Mouse (Mus musculus) heart, embryonic 16.5 days (tissue): Measurements from ENCODE around the gene Med13l. TPM values are rescaled to one million over a fixed set of nuclear protein-coding genes. Genes with fewer than 3 reads are reported as not detected.

ENCODE experiments used
- ATAC-seq: fragments of 200-750 bp; cut with Nextera tagmentation; replicated peaks from 2 replicates; pipeline ENCODE4 v1.8.0; 2017; ENCODE audit warnings: moderate number of reproducible peaks; ENCODE audit not compliant: insufficient read depth, low FRiP score; ENCODE audit errors: extremely low read depth
- H3K27ac ChIP-seq: fragments of 300-500 bp; sonication (generic); 2 replicates; pipeline ENCODE4 v1.5.1; 2014; ENCODE audit warnings: mild to moderate bottlenecking, low read length, control low read depth, moderate library complexity
- H3K27me3 ChIP-seq: fragments of 300-500 bp; sonication (generic); 2 replicates; pipeline ENCODE4 v1.6.1; 2014; ENCODE audit warnings: low read length, mixed read lengths; ENCODE audit not compliant: control insufficient read depth, insufficient read depth
- H3K36me3 ChIP-seq: fragments of 300-500 bp; sonication (generic); 2 replicates; pipeline ENCODE4 v1.6.1; 2014; ENCODE audit not compliant: control insufficient read depth, insufficient read depth
- H3K4me1 ChIP-seq: fragments of 300-500 bp; sonication (generic); 2 replicates; pipeline ENCODE4 v1.6.1; 2014; ENCODE audit warnings: low read length, mixed read lengths; ENCODE audit not compliant: control insufficient read depth, insufficient read depth
- H3K4me2 ChIP-seq: fragments of 300-500 bp; sonication (generic); 2 replicates; pipeline ENCODE4 v1.6.1; 2014; ENCODE audit warnings: low read depth, mild to moderate bottlenecking, control low read depth, low read length
- H3K4me3 ChIP-seq: fragments of 300-500 bp; sonication (generic); 2 replicates; pipeline ENCODE4 v1.5.1; 2014; ENCODE audit warnings: mild to moderate bottlenecking, control low read depth, low read length
- H3K9ac ChIP-seq: fragments of 300-500 bp; sonication (generic); 2 replicates; pipeline ENCODE4 v1.6.1; 2014; ENCODE audit warnings: low read length, control low read depth
- H3K9me3 ChIP-seq: fragments of 300-500 bp; sonication (generic); replicated peaks from 2 replicates; pipeline ENCODE4 v1.6.1; 2016; ENCODE audit warnings: low read length; ENCODE audit not compliant: control insufficient read depth
- WGBS: fragments of 180-500 bp; shearing (Covaris S2); extraction: QIAGEN DNeasy Blood & Tissue Kit; methylation state at CpG from one replicate; pipeline ENCODE4 v1.1.7; 2014; 5-methylcytosine and 5-hydroxymethylcytosine counted together
- polyA plus RNA-seq: library from polyadenylated mRNA; unstranded; fragments of >200 nt; fragmentation: Nextera tagmentation; extraction: Ambion mirVana; gene quantifications from 2 replicates; pipeline ENCODE4 v1.2.1, GENCODE M21; 2015

The Med13l gene
- polyA plus RNA-seq, 1 experiment from 2014 or later = 6.7 TPM

DNA sequence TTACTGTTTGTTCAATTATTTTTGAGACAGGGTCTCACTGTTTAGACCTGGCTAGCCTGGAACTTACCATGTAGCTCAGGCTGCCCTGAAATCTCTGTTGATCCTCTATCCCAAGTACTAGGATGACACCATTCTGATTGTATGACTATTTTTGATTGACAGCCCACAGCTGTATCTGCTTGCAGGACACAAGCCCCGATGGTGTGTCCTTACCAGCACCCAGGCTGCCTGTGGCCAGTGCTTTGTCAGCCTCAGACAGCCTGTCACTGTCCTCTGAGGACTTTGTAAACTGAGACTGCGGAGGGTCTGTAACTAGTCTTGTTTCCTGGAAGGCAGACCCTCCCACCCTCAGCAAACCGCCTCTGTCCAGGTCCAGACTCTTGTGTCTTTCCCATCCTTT is 221.7 kb downstream of the Med13l start:
- no peak overlapping the region for H3K9ac ChIP-seq
- H3K27ac ChIP-seq = no peak overlapping the region
- no peak overlapping the region for H3K4me2 ChIP-seq
- H3K9me3 ChIP-seq = no peaks in the 10 kb centered on the region
- ATAC-seq = no peak
- H3K27me3 ChIP-seq = peaks cover 12% of the 10 kb centered on the region
- H3K36me3 ChIP-seq = no peaks in the 10 kb centered on the region
- no peak overlapping the region for H3K4me3 ChIP-seq
- H3K4me1 ChIP-seq = no peaks in the 10 kb centered on the region
- WGBS = 69% methylated on average over 3 of the region's 3 CpGs

DNA sequence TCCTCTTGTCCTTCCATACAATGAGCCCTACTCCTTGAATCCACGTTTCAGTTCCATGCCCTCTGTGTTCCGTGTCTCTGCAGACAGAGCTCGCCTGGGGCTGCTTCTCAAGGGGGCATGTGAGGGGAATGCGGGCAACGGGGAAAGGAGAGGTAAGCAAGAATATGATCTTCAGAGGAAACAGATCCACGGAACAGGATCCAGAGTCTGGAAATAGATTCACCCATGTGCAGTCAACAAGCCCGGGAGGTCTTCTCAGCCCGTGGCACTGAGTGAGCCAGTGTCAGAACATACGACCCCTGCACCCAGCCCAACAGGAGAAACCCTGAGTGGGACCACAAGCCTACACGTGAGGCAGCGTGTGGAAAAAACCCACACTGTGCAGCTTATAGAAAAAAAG is 228.7 kb downstream of the Med13l start:
- ATAC-seq = no peak

DNA sequence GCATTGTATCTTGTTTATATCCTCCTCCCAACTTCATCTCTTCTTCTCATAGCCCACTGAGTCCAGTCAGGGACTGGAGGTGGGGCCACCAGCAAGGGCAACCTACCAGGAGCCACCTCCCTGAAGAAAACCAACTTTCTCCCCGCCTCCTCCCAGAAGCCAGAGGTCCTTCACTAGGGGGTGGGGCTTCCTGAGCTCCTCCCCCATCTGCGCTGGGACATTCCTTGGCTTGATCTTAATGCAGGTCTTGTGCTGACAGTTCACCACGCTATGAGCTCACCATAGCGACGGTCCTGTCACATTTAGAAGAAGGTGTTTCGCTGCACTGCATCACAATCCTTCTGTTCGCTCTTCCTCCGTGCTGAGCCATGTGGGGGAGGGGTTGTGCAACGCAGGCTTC is 229.3 kb downstream of the Med13l start:
- Histone ChIP-seq H3K9me3 (peaks cover 3% of the 10 kb centered on the region; the same call in 1 of the 2 replicates), H3K27ac (no peak overlapping the region), H3K36me3 (no peaks in the 10 kb centered on the region), H3K4me3 (no peak overlapping the region), H3K27me3 (0 out of 2 replicates have a peak, but pooled peaks cover under 1% of the 10 kb centered on the region), H3K4me2 (no peak overlapping the region), H3K9ac (no peak overlapping the region), H3K4me1 (no peaks in the 10 kb centered on the region)
- 71% methylated on average over 9 of the region's 9 CpGs for WGBS
- ATAC-seq = no peak

More for the DNA sequence above, 228.7 kb downstream of the Med13l start:
- H3K36me3 ChIP-seq = no peaks in the 10 kb centered on the region
- H3K4me2 ChIP-seq = no peak overlapping the region
- H3K4me3 ChIP-seq = no peak overlapping the region
- H3K9me3 ChIP-seq = peaks cover 3% of the 10 kb centered on the region; the same call in 1 of the 2 replicates
- H3K27me3 ChIP-seq = 0 out of 2 replicates have a peak, but pooled peaks cover 6% of the 10 kb centered on the region
- no peak overlapping the region for H3K9ac ChIP-seq
- 88% methylated on average over 11 of the region's 11 CpGs for WGBS
- H3K4me1 ChIP-seq = no peaks in the 10 kb centered on the region
- no peak overlapping the region for H3K27ac ChIP-seq

DNA sequence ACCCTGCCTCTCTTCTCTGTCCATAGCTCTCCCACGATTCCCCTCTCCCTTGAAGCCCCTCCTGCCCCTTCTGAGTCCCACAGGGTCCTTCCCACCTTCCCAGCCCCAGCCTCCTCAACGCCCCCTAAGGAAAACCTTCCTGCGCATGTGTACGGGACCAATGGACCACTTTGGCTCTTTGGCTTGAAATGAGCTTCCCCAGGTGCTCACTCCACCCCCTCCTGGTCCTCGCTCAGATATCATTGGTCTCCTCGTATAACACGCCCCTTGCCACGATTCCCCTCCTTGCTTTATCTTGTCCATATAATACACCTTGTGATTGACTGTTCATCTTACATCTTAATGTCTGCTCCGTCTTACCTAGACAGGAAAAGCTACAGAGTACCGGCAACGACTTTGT is 237.3 kb downstream of the Med13l start:
- no peak overlapping the region for H3K9ac ChIP-seq

DNA sequence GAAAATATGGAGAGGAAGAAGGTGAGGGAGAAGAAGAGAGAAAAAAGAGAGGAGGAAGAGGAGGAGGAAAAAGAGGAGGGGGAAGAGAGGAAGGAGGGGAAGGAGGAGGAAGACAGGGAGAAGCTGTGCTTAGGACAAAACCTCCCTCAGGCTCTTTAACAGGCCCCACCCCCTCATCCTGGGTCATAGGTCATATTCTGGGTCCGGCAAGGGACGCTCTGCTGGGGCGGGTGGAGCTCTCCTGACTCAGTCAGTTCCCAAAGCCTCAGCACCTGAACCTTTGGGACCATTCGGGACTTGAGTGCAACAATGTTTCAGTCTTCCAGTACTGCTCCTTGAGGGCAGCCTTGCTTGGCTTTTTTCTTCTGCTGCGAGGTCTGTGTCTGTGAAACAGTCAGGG is 241.1 kb downstream of the Med13l start:
- H3K27ac ChIP-seq = no peak overlapping the region
- H3K36me3 ChIP-seq = no peaks in the 10 kb centered on the region
- H3K4me2 ChIP-seq = no peak overlapping the region
- no peak overlapping the region for H3K9ac ChIP-seq
- WGBS = 45% methylated on average over 5 of the region's 5 CpGs
- ATAC-seq = no peak
- H3K4me3 ChIP-seq = no peak overlapping the region
- no peaks in the 10 kb centered on the region for H3K4me1 ChIP-seq
- H3K9me3 ChIP-seq = no peaks in the 10 kb centered on the region
- no peaks in the 10 kb centered on the region for H3K27me3 ChIP-seq

More for the DNA sequence above, 237.3 kb downstream of the Med13l start:
- WGBS = 86% methylated on average over 11 of the region's 11 CpGs
- Histone ChIP-seq H3K4me2 (no peak overlapping the region), H3K4me3 (no peak overlapping the region), H3K36me3 (no peaks in the 10 kb centered on the region), H3K9me3 (peaks cover 3% of the 10 kb centered on the region; the same call in 1 of the 2 replicates), H3K27me3 (0 out of 2 replicates have a peak, but pooled peaks cover 3% of the 10 kb centered on the region), H3K27ac (no peak overlapping the region), H3K4me1 (no peaks in the 10 kb centered on the region)
- no peak for ATAC-seq

DNA sequence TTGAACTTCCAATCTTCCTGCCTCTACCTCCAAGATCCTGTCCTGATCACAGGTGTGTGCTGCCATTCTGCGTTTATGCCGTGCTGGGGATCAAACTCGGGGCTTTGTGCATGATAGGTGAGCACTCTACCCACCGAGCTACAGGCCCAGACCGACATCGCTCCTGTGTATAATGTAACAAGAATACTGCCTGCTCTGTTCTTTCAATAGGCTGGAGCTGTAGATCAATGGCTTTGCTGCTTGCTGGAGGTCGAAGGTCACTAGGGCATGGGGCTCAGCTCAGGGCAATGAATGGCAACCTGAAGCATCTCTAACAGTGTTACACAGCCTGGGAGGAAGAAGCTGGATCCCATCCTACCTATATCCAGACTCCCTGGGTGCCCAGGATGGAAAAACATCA is 241.6 kb downstream of the Med13l start:
- H3K9me3 ChIP-seq = no peaks in the 10 kb centered on the region
- no peak overlapping the region for H3K9ac ChIP-seq
- no peak overlapping the region for H3K4me2 ChIP-seq
- H3K4me1 ChIP-seq = no peaks in the 10 kb centered on the region
- WGBS = 86% methylated on average over 7 of the region's 7 CpGs
- no peaks in the 10 kb centered on the region for H3K27me3 ChIP-seq
- no peak overlapping the region for H3K4me3 ChIP-seq
- ATAC-seq = no peak
- H3K36me3 ChIP-seq = no peaks in the 10 kb centered on the region
- H3K27ac ChIP-seq = no peak overlapping the region

DNA sequence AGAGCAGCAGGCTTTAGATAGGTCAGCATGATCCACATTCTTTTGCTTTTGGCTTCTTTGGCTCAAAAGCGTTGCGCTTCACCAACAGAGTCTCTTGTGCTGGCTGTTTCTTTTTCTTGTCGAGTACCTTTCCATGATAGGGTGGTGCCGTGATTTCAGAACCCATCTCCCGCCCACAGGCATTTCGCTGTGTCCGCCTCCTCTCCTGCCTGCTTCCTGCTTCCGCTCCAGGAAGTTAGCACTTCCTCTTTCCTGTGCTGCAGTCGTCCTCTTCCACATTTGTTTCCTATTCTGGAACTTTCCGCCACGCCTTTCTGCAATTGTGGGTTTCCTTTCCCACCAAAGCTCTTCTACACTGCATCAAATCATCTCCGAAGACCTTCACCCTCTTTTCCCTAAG is 248.5 kb downstream of the Med13l start:
- no peaks in the 10 kb centered on the region for H3K9me3 ChIP-seq

DNA sequence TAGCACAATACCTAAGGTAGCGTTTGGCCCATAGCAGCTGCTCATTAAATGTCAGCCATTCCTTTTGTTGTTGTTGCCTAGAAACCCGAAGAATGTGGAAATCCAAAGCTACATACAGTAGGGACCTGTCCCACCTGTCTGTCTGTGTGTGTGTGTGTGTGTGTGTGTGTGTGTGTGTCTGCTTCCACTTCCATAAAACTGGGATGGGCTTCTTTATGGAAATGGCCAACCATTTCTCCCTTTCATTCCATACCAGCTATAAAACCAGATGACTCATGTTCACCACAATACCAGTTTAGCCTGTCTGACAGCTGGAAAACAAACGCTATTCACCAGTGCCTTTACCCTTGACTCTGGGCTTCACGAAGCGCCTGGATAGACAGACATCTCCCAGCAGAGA is 249.1 kb downstream of the Med13l start:
- ATAC-seq = no peak
- Histone ChIP-seq H3K27me3 (no peaks in the 10 kb centered on the region), H3K9ac (no peak overlapping the region), H3K9me3 (no peaks in the 10 kb centered on the region), H3K4me2 (no peak overlapping the region), H3K27ac (no peak overlapping the region), H3K4me1 (peaks cover 8% of the 10 kb centered on the region), H3K4me3 (no peak overlapping the region), H3K36me3 (no peaks in the 10 kb centered on the region)
- 77% methylated on average over 5 of the region's 5 CpGs for WGBS

More for the DNA sequence above, 248.5 kb downstream of the Med13l start:
- no peaks in the 10 kb centered on the region for H3K27me3 ChIP-seq
- peaks cover 8% of the 10 kb centered on the region for H3K4me1 ChIP-seq
- H3K4me2 ChIP-seq = no peak overlapping the region
- no peak for ATAC-seq
- H3K36me3 ChIP-seq = no peaks in the 10 kb centered on the region
- H3K27ac ChIP-seq = no peak overlapping the region
- 76% methylated on average over 12 of the region's 12 CpGs for WGBS
- H3K4me3 ChIP-seq = no peak overlapping the region
- no peak overlapping the region for H3K9ac ChIP-seq

DNA sequence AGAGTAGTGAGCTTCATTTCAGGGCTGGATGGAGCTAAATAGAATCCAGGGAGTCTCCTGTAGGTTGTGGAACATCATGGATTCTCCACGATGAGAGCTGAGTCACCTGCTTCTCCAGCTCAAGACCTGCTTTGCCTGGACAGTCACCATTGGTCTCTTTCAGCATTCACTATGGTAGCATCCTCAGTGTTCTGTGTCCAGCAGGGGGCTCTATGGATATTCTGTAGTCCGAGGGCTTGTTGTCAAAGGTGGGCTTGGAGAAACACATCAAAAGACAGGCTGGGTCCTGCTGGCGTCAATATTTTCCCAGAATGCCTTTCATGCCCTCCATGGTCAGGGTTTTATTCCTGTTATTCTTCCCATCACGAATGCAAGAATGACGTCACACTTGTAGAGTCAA is 251.2 kb downstream of the Med13l start:
- Histone ChIP-seq H3K9ac (no peak overlapping the region), H3K4me1 (peaks cover 8% of the 10 kb centered on the region), H3K4me3 (no peak overlapping the region), H3K36me3 (no peaks in the 10 kb centered on the region), H3K9me3 (no peaks in the 10 kb centered on the region), H3K27me3 (peaks cover 3% of the 10 kb centered on the region; the same call in 1 of the 2 replicates), H3K4me2 (no peak overlapping the region), H3K27ac (no peak overlapping the region)
- no peak for ATAC-seq
- WGBS = 54% methylated on average over 5 of the region's 5 CpGs
